ENCODE assay signal across 8 mouse cellular contexts in the genomic region with DNA sequence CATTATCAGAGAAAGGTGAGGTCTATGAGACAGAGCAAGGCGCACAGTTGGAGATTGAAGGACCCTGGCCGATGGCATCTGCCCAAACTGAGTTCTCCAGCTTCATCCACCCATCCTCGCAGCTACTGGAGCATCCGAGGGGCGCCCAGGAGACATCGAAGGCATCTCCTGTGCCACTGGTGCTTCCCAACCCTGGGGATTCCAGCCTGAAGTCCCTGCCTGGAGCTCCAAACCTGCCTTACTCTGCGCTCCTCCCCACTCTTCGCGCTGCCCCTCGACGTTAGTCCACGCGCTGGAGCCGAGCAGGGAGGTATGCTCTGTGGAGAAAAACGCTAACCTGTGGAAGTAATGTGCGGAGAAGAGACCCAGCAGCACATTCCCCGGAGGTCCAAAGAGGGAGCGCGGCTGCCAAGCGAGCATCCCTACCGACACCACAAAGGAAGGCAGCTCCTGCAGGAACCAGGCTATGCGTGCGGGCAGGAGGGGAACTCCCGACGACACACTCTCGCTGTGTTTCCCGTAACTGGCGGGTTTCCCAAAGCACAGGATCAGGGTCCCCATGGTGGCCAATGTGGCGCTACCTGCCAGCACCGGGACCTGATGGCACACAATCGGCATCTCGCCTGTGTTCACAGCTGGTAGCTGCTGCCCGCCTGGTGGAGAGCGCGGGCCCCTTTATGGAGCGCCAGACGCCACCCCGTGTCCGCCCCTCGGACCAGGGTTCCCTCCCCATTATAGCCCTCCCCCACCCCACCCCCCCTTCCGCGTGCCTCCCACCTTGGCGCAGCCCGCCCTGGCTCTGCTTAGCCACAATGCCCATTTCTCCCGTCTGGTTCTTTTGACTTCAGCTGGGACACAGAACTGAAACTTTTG. TPM values are rescaled to one million over a fixed set of nuclear protein-coding genes. Genes with fewer than 3 reads are reported as not detected.
A peak's percentile ranks its signal among the peaks of the same experiment; 100 is the strongest.
DNase-seq lines count a peak whose midpoint lies in the region; ATAC-seq and TF ChIP-seq lines count a peak whose summit lies in the region.
"Had no signal": no experiment of that assay in that cellular context is flagged by ENCODE, and none has a peak within 500 bp of the region (broad histone marks: within the 10 kb centered on the region; RNA-seq: fewer than 3 reads in every experiment).

A gene (minus strand): TSS at position 707 of the 873 bp plus-strand sequence.

- under 1% methylated on average over 45 of the region's 45 CpGs for WGBS in embryonic facial prominence, embryonic 15.5 days
- WGBS in limb, embryonic 10.5 days: 1% methylated on average over 45 of the region's 45 CpGs
- WGBS in stomach, postnatal 0 days: under 1% methylated on average over 45 of the region's 45 CpGs

- no peak for TF ChIP-seq POLR2A in ES-Bruce4 (IDR thresholded peaks at IDR 0.05; ENCODE audit: insufficient read depth, low read length)

- TF ChIP-seq CTCF in E14TG2a.4 (conservative IDR thresholded peaks at IDR 0.05; ENCODE audit: low read length) (no peak), ES-Bruce4 (IDR thresholded peaks at IDR 0.05; ENCODE audit: low read depth, low read length) (no peak)
- TF ChIP-seq CTCF in stomach, postnatal 0 days (IDR thresholded peaks at IDR 0.05; ENCODE audit: low read depth): no peak

- H3K4me1 ChIP-seq in E14TG2a.4 (replicated peaks; ENCODE audit: low read depth, low read length): peaks cover 20% of the 10 kb centered on the region
- no peaks in the 10 kb centered on the region for H3K4me1 ChIP-seq in ES-Bruce4 (ENCODE audit: control insufficient read depth, insufficient read depth, low read length)
- H3K4me1 ChIP-seq in embryonic facial prominence, embryonic 15.5 days: peaks cover 12% of the 10 kb centered on the region; the same call in 1 of the 2 replicates
- H3K4me1 ChIP-seq in limb, embryonic 10.5 days: peaks cover 13% of the 10 kb centered on the region
- H3K4me1 ChIP-seq in stomach, postnatal 0 days (replicated peaks; ENCODE audit: control insufficient read depth, insufficient read depth): no peaks in the 10 kb centered on the region

- no peak within 1 kb of the TSS for H3K9ac ChIP-seq in ES-Bruce4 (ENCODE audit: low read depth, poor library complexity, severe bottlenecking)
- H3K9ac ChIP-seq in embryonic facial prominence, embryonic 15.5 days: no peak within 1 kb of the TSS
- H3K9ac ChIP-seq in stomach, postnatal 0 days (ENCODE audit: low read length): no peak within 1 kb of the TSS

- peaks cover 59% of the 10 kb centered on the region for H3K27me3 ChIP-seq in E14TG2a.4 (ENCODE audit: insufficient read depth, low read length)
- H3K27me3 ChIP-seq in ES-Bruce4 (ENCODE audit: control insufficient read depth, insufficient read depth, low read length, poor library complexity, severe bottlenecking): peaks cover 19% of the 10 kb centered on the region
- peaks cover 54% of the 10 kb centered on the region for H3K27me3 ChIP-seq in embryonic facial prominence, embryonic 15.5 days
- peaks cover 81% of the 10 kb centered on the region for H3K27me3 ChIP-seq in limb, embryonic 10.5 days (ENCODE audit: low read depth, poor library complexity, severe bottlenecking)
- H3K27me3 ChIP-seq in stomach, postnatal 0 days (ENCODE audit: control insufficient read depth, insufficient read depth, low read length): peaks cover 4% of the 10 kb centered on the region; the same call in 1 of the 2 replicates

- TF ChIP-seq EP300 in ES-Bruce4 (IDR thresholded peaks at IDR 0.05; ENCODE audit: insufficient read depth, low read depth, low read length): no peak
- TF ChIP-seq EP300 in stomach, postnatal 0 days (optimal IDR thresholded peaks at IDR 0.05): no peak

- DNase-seq in limb, embryonic 10.5 days (ENCODE audit: low spot score): peak; percentile 58
- no peak for DNase-seq in stomach, postnatal 0 days (ENCODE audit: low spot score)
- DNase-seq in gastrocnemius, postnatal 25 days: no peak

- peak within 1 kb of the TSS; percentile 48 for H3K4me2 ChIP-seq in embryonic facial prominence, embryonic 15.5 days (replicated peaks)
- peak within 1 kb of the TSS; percentile 37; the same call in 1 of the 2 replicates for H3K4me2 ChIP-seq in stomach, postnatal 0 days (replicated peaks; ENCODE audit: low read depth)

- no peak for ATAC-seq in embryonic facial prominence, embryonic 15.5 days (ENCODE audit: insufficient number of reproducible peaks, low FRiP score, low TSS enrichment, low read depth)
- ATAC-seq in stomach, postnatal 0 days (ENCODE audit: low FRiP score, low TSS enrichment): no peak
- no peak for ATAC-seq in CD4-positive, CD25-positive, alpha-beta regulatory T cell, adult 4 months

- H3K9me3 ChIP-seq in E14TG2a.4 (ENCODE audit: low read length): peaks cover 11% of the 10 kb centered on the region
- peaks cover 4% of the 10 kb centered on the region; the same call in 1 of the 2 replicates for H3K9me3 ChIP-seq in ES-Bruce4 (replicated peaks; ENCODE audit: control insufficient read depth, insufficient read depth, low read length, poor library complexity, severe bottlenecking)
- no peaks in the 10 kb centered on the region for H3K9me3 ChIP-seq in embryonic facial prominence, embryonic 15.5 days (replicated peaks)
- no peaks in the 10 kb centered on the region for H3K9me3 ChIP-seq in limb, embryonic 10.5 days (replicated peaks)
- H3K9me3 ChIP-seq in stomach, postnatal 0 days (ENCODE audit: control insufficient read depth, low read length): no peaks in the 10 kb centered on the region

- no peaks in the 10 kb centered on the region for H3K36me3 ChIP-seq in E14TG2a.4 (ENCODE audit: insufficient read depth, low read length)
- no peaks in the 10 kb centered on the region for H3K36me3 ChIP-seq in ES-Bruce4 (ENCODE audit: control insufficient read depth, insufficient read depth, low read length, poor library complexity, severe bottlenecking)
- no peaks in the 10 kb centered on the region for H3K36me3 ChIP-seq in embryonic facial prominence, embryonic 15.5 days
- no peaks in the 10 kb centered on the region for H3K36me3 ChIP-seq in limb, embryonic 10.5 days
- H3K36me3 ChIP-seq in stomach, postnatal 0 days (ENCODE audit: control insufficient read depth, insufficient read depth, low read length): no peaks in the 10 kb centered on the region

- no peak within 1 kb of the TSS for H3K27ac ChIP-seq in ES-Bruce4 (ENCODE audit: insufficient read depth, low read length)
- H3K27ac ChIP-seq in embryonic facial prominence, embryonic 15.5 days (replicated peaks): no peak within 1 kb of the TSS
- peak within 1 kb of the TSS; percentile 14; the same call in 1 of the 2 replicates for H3K27ac ChIP-seq in limb, embryonic 10.5 days
- H3K27ac ChIP-seq in stomach, postnatal 0 days (replicated peaks): no peak within 1 kb of the TSS

- peak within 1 kb of the TSS; percentile 77 for H3K4me3 ChIP-seq in E14TG2a.4 (replicated peaks; ENCODE audit: low read length)
- H3K4me3 ChIP-seq in ES-Bruce4 (ENCODE audit: low read depth, low read length): peak within 1 kb of the TSS; percentile 63
- peak within 1 kb of the TSS; percentile 33 for H3K4me3 ChIP-seq in embryonic facial prominence, embryonic 15.5 days (replicated peaks)
- H3K4me3 ChIP-seq in limb, embryonic 10.5 days: peak within 1 kb of the TSS; percentile 46
- H3K4me3 ChIP-seq in stomach, postnatal 0 days (ENCODE audit: low read depth, low read length): 0 out of 2 replicates have a peak within 1 kb of the TSS, but pooled peaks have one; percentile 1

RNA-seq across cellular contexts. Expression of the gene that starts here (rescaled TPM):
- not detected in 2 replicates for polyA plus RNA-seq in ES-Bruce4 (2011; ENCODE audit: insufficient read depth, insufficient read length, low read depth, missing spikeins)
- not detected in 2 replicates for polyA plus RNA-seq in embryonic facial prominence, embryonic 15.5 days (2015; fragmentation: Nextera tagmentation; extraction: Ambion mirVana)
- 0.11 TPM in 1 of 2 replicates, not detected in the other for polyA plus RNA-seq in limb, embryonic 10.5 days (2016; fragmentation: Nextera tagmentation; extraction: Ambion mirVana)
- polyA plus RNA-seq in stomach, postnatal 0 days (2015; fragmentation: Nextera tagmentation; extraction: Ambion mirVana): not detected in 2 replicates
- not detected for total RNA-seq in gastrocnemius, postnatal 25 days (2021)
- not detected for polyA plus RNA-seq in CD4-positive, CD25-positive, alpha-beta regulatory T cell, adult 4 months (2017; shearing (Covaris generic))
- polyA plus RNA-seq: spleen, adult 2 months had no signal

Comparison
In these comparisons a context has a peak if more than half of its experiments do, and no peak if none do; other contexts are left out.
1. Peak in DNase-seq, H3K4me3 ChIP-seq and H3K27ac ChIP-seq in limb, embryonic 10.5 days; RNA of the gene not detected or under 1 TPM.
2. H3K4me3 ChIP-seq: peak in every context shown above with its lines; median percentile 77 in E14TG2a.4; 63 in ES-Bruce4; 46 in limb, embryonic 10.5 days; 33 in embryonic facial prominence, embryonic 15.5 days; 1 in stomach, postnatal 0 days.